Comparison of ENCODE assay signal across 29 mouse cellular contexts in genomic region chr2:9965608-9966007, GRCm38 (mm10).
DNase-seq lines count a peak whose midpoint lies in the region; ATAC-seq and TF ChIP-seq lines count a peak whose summit lies in the region.
"Had no signal": no experiment of that assay in that cellular context is flagged by ENCODE, and none has a peak within 500 bp of the region (broad histone marks: within the 10 kb centered on the region; RNA-seq: fewer than 3 reads in every experiment).

No protein-coding gene starts in this region.

- no peaks in the 10 kb centered on the region for H3K9me3 ChIP-seq in MEL (replicated peaks; ENCODE audit: insufficient read depth, low read length)
- H3K9me3 ChIP-seq in forebrain, embryonic 15.5 days = no peaks in the 10 kb centered on the region
- H3K9me3 ChIP-seq: heart, embryonic 10.5 days; heart, embryonic 15.5 days; hindbrain, embryonic 13.5 days; midbrain, embryonic 12.5 days had no signal

- 61% methylated on average over 1 of the region's 1 CpGs for WGBS in forebrain, embryonic 15.5 days

- peaks cover 5 to 15% of the 10 kb centered on the region in 2 experiments for H3K4me1 ChIP-seq in MEL (ENCODE audit: control insufficient read depth in 1 of 2, insufficient read depth in 2 of 2, low read length in 2 of 2)
- H3K4me1 ChIP-seq in forebrain, embryonic 15.5 days = no peaks in the 10 kb centered on the region

- no peak overlapping the region for H3K27ac ChIP-seq in MEL (ENCODE audit: control insufficient read depth, low read depth, low read length)
- H3K27ac ChIP-seq in forebrain, embryonic 15.5 days (replicated peaks) = no peak overlapping the region
- H3K27ac ChIP-seq: heart, embryonic 10.5 days; heart, embryonic 15.5 days; hindbrain, embryonic 13.5 days; liver, embryonic 14.5 days; midbrain, embryonic 12.5 days had no signal

- no peak for TF ChIP-seq EP300 in MEL (IDR thresholded peaks at IDR 0.05; ENCODE audit: low read depth in 1 of 2, low read length in 2 of 2)

- peak; percentile 87 for ATAC-seq in granulocyte monocyte progenitor cell, adult 5-6 weeks (replicated peaks; ENCODE audit: poor library complexity, severe bottlenecking)
- ATAC-seq in neutrophil, adult 5-6 weeks (ENCODE audit: extremely low read depth, insufficient number of reproducible peaks, low FRiP score, poor library complexity, severe bottlenecking) = peak; percentile 81
- ATAC-seq in forebrain, embryonic 15.5 days (replicated peaks) = no peak
- ATAC-seq: intestine, postnatal 0 days had no signal

- no peak for TF ChIP-seq RAD21 in MEL (IDR thresholded peaks at IDR 0.05; ENCODE audit: low read depth, low read length)

- no peaks in the 10 kb centered on the region for H3K27me3 ChIP-seq in MEL (ENCODE audit: control insufficient read depth in 1 of 2, insufficient read depth in 2 of 2, low read length in 2 of 2)
- no peaks in the 10 kb centered on the region for H3K27me3 ChIP-seq in forebrain, embryonic 15.5 days
- H3K27me3 ChIP-seq: heart, embryonic 15.5 days; hindbrain, embryonic 13.5 days; megakaryocyte, embryonic 14.5 days; midbrain, embryonic 12.5 days had no signal

- no peak overlapping the region for H3K9ac ChIP-seq in MEL (ENCODE audit: control insufficient read depth, low read depth, low read length, poor library complexity, severe bottlenecking)
- no peak overlapping the region for H3K9ac ChIP-seq in forebrain, embryonic 15.5 days (replicated peaks)
- H3K9ac ChIP-seq: heart, embryonic 15.5 days; hindbrain, embryonic 13.5 days; liver, embryonic 14.5 days; lung, embryonic 14.5 days; midbrain, embryonic 12.5 days had no signal

- H3K79me2 ChIP-seq in MEL (ENCODE audit: control insufficient read depth, insufficient read depth, low read length, poor library complexity) = peaks cover 5% of the 10 kb centered on the region; the same call in 1 of the 2 replicates

- H3K36me3 ChIP-seq in MEL (ENCODE audit: control insufficient read depth in 1 of 2, insufficient read depth in 2 of 2, low read length in 2 of 2) = peaks cover 0 to 18% of the 10 kb centered on the region in 2 experiments; a peak in 2 of 4 replicates
- no peaks in the 10 kb centered on the region for H3K36me3 ChIP-seq in forebrain, embryonic 15.5 days
- H3K36me3 ChIP-seq: heart, embryonic 10.5 days; heart, embryonic 15.5 days; hindbrain, embryonic 13.5 days; midbrain, embryonic 12.5 days had no signal

- no peak for TF ChIP-seq CTCF in MEL (IDR thresholded peaks at IDR 0.05 in 2 of 3, conservative IDR thresholded peaks at IDR 0.05 in 1 of 3; ENCODE audit: control insufficient read depth in 1 of 3, insufficient read depth in 1 of 3, low read depth in 2 of 3, low read length in 3 of 3, poor library complexity in 1 of 3, severe bottlenecking in 1 of 3)

- DNase-seq in A20 (ENCODE audit: low read depth, low spot score) (peak; percentile 69), MEL (ENCODE audit: low read depth, low spot score) (peak; percentile 79)
- DNase-seq in urinary bladder, postnatal 10 days (ENCODE audit: low spot score) = no peak
- no peak for DNase-seq in cerebellum, adult 8-10 months
- DNase-seq: adrenal gland, postnatal 25 days; cerebellum, adult 9-10 months; cerebellum, postnatal 36 days; gastrocnemius, postnatal 14 days; heart, adult 11 months; heart, postnatal 36 days; kidney, adult 9 months; kidney, postnatal 10 days; layer of hippocampus, postnatal 36 days; liver; lung, embryonic 14.5 days; retina, postnatal 1 day; right cerebral cortex, postnatal 14 days; thymus, postnatal 4 days had no signal

- no peak for TF ChIP-seq POLR2A in MEL (IDR thresholded peaks at IDR 0.05; ENCODE audit: control insufficient read depth in 1 of 2, insufficient read depth in 1 of 2, low read depth in 1 of 2, low read length in 2 of 2, poor library complexity in 1 of 2)

- no peak overlapping the region for H3K4me2 ChIP-seq in forebrain, embryonic 15.5 days (replicated peaks)
- H3K4me2 ChIP-seq: heart, embryonic 15.5 days; hindbrain, embryonic 13.5 days; lung, embryonic 14.5 days; midbrain, embryonic 12.5 days had no signal

- H3K4me3 ChIP-seq in MEL (ENCODE audit: control insufficient read depth in 1 of 2, insufficient read depth in 1 of 2, low read depth in 2 of 2, low read length in 2 of 2) = no peak overlapping the region
- H3K4me3 ChIP-seq in forebrain, embryonic 15.5 days = no peak overlapping the region
- H3K4me3 ChIP-seq: erythroblast, embryonic 14.5 days; heart, embryonic 10.5 days; heart, embryonic 15.5 days; hindbrain, embryonic 13.5 days; megakaryocyte, embryonic 14.5 days; midbrain, embryonic 12.5 days had no signal

TF ChIP-seq in MEL, 35 proteins besides CTCF, POLR2A, EP300 and RAD21:
- peak; percentile 35; the same call in 1 of the 2 replicates for TF ChIP-seq MXI1 (IDR thresholded peaks at IDR 0.05; ENCODE audit: low read depth, low read length)
- no peak for TF ChIP-seq RCOR1 (IDR thresholded peaks at IDR 0.05; ENCODE audit: low read depth, low read length)
- no peak for TF ChIP-seq TBP (IDR thresholded peaks at IDR 0.05; ENCODE audit: low read depth, low read length)
- TF ChIP-seq ELF1 (IDR thresholded peaks at IDR 0.05; ENCODE audit: low read depth, low read length) = 0 out of 2 replicates have a peak, but pooled peaks have one; percentile 29
- peak; percentile 49; the same call in 1 of the 2 replicates for TF ChIP-seq SIN3A (IDR thresholded peaks at IDR 0.05; ENCODE audit: low read length)
- no peak for TF ChIP-seq CHD1 (IDR thresholded peaks at IDR 0.05; ENCODE audit: low read depth, low read length)
- no peak for TF ChIP-seq POLR2AphosphoS5 (IDR thresholded peaks at IDR 0.05; ENCODE audit: borderline replicate concordance, low read depth, low read length)
- TF ChIP-seq SMC3 (IDR thresholded peaks at IDR 0.05; ENCODE audit: low read depth, low read length) = no peak

Comparison
In these comparisons a context has a peak if more than half of its experiments do, and no peak if none do; other contexts are left out.
1. DNase-seq: peak in A20 (single experiment) and MEL (single experiment); none in urinary bladder, postnatal 10 days (single experiment) and cerebellum, adult 8-10 months (single experiment).